Mouse (Mus musculus) cerebellum, adult 8-10 months (tissue): ENCODE measurements around the gene Gm9507.
A peak's percentile ranks its signal among the peaks of the same experiment; 100 is the strongest.
"Not testable (repeated sequence)": the region's sequence is repeated elsewhere in the genome, so short reads cannot be mapped to it uniquely, and the experiment has no call there.

Experiments used
- DNase-seq: peaks from one replicate; pipeline ENCODE4 v3.0.0; 2022

The Gm9507 gene

DNA sequence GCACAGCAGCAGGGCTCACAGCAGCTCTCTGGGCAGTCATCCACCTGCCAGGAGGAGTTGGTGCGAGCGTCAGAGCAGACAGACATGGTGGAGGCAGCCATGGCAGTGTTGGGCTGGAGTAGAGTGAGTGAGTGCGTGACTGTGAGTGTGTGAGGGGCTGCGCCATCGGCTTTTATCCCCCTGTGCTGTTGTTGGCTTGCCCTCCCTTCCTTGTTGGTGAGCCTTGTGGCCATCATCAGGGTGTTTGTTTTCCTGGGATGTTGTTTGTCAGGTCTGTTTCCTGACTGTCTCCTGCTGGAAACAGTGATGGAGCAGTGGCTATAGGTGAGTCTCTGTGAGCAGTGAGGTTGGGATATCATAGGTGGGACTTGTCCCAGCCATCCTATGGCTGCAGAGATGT, at the start of gene Gm9507:
Gm9507 (minus strand) TSS at position 101 of the 400 bp plus-strand sequence.
- no peak for DNase-seq

- DNase-seq: no peak
These were observed 40.9 kb upstream of the Gm9507 start, which contains the start of gene Gm10318 for GRCm38 (mm10) chr10:77852559-77852958. Gene Gm10318 (plus strand): TSS chr10:77852859.

- DNase-seq: no peak
These were observed 35.9 kb upstream of the Gm9507 start for GRCm38 (mm10) chr10:77847538-77847937.

- peak; percentile 28 for DNase-seq
These were observed 35.3 kb upstream of the Gm9507 start for GRCm38 (mm10) chr10:77846961-77847360.

DNA sequence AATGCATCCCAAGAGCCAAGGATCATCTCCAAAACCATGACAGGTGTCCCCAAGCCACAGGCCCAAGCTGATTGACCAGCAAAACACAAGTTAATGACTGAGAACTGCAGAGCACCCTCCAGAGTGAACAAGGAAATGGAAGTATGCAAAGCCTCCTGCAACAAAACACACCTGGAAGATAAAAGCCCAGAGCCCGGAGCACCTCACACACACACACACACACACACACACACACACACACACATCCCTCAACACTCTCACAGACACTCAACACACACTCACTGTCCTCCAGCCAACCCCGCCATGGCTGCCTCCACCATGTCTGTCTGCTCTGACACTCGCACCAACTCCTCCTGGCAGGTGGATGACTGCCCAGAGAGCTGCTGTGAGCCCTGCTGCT, 34.9 kb upstream of the Gm9507 start, which contains the start of gene Gm36176:
Gm36176 (plus strand) TSS at position 301 of the 400 bp plus-strand sequence.
- DNase-seq: no peak

DNA sequence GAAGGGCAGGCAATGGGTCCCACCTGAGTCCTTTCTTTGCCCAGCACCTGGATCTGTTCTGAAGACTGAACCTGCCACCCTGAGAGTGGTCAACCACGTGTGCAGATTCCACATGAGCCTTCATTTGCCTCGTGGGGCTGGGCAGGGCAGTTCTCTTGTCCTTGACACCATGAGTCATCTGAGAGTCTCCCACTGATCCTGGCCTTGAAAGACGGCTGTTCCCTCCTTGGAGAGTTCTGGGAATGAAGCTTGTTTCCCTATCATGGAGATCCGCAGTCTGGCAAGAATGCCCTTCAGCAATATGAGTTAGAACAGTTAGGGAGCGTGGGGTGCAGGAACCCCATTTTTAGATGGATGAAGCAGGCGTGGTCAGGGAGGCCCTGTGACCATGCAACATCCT, 27.4 kb upstream of the Gm9507 start:
- no peak for DNase-seq

DNA sequence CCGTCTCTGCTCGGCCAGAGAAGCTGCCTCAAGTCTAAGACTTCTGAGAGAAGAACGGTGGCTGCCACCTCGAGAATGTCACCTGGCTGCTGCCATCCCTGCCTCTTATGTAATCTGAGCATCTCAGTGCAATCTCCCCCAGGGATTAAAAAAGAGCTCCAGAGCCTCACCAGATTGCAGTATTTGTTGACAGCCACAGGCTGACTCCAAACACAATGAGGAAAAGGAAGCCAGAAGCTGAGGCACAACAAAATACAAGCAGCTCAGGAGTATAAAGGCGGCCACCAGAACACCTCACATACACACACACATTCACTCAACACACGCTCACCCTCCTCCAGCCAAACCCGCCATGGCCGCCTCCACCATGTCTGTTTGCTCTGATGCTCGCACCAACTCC, 24.0 kb upstream of the Gm9507 start, which contains the start of gene Krtap10-10:
Krtap10-10 (plus strand) TSS at position 301 of the 400 bp plus-strand sequence.
- DNase-seq: no peak

GRCm38 (mm10) chr10:77826951-77827350, 15.3 kb upstream of the Gm9507 start, which contains the start of gene Krtap10-4:
Gene Krtap10-4 (minus strand): TSS chr10:77827095.
- no peak for DNase-seq

GRCm38 (mm10) chr10:77819203-77819602, 7.6 kb upstream of the Gm9507 start:
- DNase-seq: no peak

- DNase-seq: no peak
These were observed 6.9 kb upstream of the Gm9507 start for GRCm38 (mm10) chr10:77818523-77818922.

DNA sequence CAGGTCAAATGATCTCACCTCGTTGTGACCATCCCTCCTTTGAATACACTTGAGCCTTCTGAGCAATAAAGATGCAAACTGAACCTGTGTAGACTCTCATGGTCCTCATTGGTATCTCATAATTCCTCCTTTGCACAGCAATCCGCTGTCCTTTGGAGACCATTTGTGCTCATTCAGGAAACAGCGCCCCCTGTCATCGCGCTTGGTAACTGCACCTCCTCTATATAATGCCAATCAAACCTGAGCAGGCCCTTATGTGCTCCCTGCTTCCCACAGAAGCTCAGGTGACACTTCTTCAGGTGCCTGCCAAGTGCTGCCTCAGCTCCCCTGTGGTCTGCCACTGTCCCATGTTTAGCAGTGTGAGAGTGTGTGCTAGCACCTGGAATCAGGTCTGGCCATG, 3.9 kb upstream of the Gm9507 start:
- no peak for DNase-seq

- no peak for DNase-seq
These were observed 2.7 kb upstream of the Gm9507 start, which contains the start of gene Gm2696 for GRCm38 (mm10) chr10:77814382-77814781. Gene Gm2696 (plus strand): TSS chr10:77814682.

GRCm38 (mm10) chr10:77804095-77804494, 7.5 kb downstream of the Gm9507 start:
- DNase-seq: no peak

DNA sequence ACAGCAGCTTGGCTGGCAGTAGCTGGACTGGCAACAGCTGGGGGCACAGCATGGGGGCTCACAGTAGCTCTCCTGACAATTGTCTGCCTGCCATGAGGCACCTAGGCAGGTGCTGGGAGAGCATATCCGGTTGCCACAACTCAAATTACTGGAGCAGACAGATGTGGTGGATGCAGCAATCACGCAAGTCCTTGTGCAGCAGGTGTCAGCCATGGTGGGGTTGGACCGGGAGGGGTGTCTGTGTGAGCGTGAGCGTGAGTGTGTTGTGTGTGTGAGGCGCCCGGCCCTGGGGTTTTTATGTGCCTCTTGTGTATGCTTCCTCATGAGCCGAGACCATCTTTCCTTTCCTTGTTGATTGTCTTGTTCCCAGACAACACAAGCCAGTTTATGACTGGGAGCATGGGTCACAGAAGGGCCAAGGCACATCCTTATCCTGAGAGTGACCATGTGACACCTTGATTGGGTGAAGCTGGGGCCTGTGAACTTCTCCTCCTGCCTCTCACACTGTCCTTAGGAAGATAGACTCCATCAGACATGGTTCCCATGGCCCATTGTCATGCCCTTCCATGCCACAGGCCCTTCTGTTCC, 12.6 kb downstream of the Gm9507 start, which contains the start of gene Gm19668:
Gm19668 (minus strand) TSS at position 213 of the 588 bp plus-strand sequence.
- DNase-seq: no peak

DNA sequence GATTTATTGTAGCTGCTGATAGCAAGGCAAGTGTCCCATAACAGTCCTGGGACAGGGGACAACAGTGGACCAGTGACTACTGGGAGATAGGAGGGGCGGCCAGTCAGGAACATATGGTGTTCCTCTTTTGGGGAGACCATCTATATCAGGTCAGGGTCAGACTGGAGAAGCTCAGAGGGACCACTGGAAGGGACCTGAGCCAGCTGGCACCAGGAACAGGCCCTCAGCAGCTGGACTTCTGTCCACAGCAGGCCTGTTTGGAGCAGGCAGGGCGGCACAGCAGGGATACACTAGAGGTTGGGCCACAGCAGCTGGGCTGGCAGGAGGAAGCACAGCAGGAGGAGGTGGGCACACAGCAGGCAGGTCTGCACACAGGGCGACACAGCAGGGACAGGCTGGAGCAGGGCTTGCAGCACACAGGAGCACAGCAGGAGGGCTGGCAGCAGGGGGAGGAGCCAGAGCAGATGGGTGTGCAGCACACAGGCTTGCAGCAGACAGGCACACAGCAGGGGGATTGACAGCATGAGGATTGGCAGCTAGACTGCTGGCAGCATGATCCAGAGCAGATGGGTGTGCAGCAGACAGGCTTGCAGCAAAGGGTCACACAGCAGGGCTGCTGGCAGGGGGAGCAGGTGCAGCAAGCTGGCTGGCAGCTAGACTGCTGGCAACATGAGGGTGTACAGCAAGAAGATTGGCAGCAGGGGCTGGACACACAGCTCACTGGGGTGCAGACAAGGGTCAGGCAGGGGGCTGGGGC, 13.3 kb downstream of the Gm9507 start:
- not testable (repeated sequence) for DNase-seq

GRCm38 (mm10) chr10:77797677-77798076, 14.0 kb downstream of the Gm9507 start:
- no peak for DNase-seq

GRCm38 (mm10) chr10:77794976-77795375, 16.7 kb downstream of the Gm9507 start, which contains the start of gene Gm9639:
Gene Gm9639 (minus strand): TSS chr10:77795076.
- no peak for DNase-seq

DNA sequence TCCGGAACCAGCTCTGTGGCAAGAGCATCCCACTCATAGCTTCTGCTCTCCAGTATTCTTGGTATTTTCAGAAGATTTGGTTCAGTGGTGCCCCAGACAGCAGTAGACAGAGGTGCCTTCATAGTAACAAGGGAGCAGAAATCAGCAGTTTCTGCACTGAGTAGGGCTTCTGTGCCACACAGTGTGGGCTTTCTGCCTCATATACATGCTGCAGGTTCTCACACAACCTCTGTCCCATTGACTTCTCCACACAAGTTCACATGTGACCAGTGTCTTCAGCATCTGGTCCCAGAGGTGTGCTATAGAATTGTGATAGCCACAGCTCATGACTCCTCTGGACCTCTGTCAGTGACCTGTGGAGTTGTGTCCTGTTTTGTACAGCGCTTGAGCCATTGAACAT, 23.0 kb downstream of the Gm9507 start:
- no peak for DNase-seq

DNA sequence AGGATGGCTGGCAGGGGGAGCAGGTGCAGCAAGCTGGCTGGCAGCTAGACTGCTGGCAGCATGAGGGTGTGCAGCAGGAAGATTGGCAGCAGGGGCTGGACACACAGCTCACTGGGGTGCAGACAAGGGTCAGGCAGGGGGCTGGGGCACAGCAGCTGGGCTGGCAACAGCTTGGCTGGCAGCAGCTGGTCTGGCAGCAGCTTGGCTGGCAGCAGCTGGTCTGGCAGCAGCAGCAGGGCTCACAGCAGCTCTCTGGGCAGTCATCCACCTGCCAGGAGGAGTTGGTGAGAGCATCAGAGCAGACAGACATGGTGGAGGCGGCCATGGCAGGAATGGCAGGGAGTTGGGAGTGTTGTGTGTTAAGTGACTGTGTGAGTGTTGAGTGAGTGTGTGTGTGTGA, 23.8 kb downstream of the Gm9507 start, which contains the start of gene Gm7137:
Gm7137 (minus strand) TSS at position 325 of the 400 bp plus-strand sequence.
- DNase-seq: not testable (repeated sequence)

GRCm38 (mm10) chr10:77783396-77783795, 28.2 kb downstream of the Gm9507 start:
- DNase-seq: not testable (repeated sequence)

- not testable (repeated sequence) for DNase-seq
These were observed 29.2 kb downstream of the Gm9507 start, which contains the start of gene Gm3250 for GRCm38 (mm10) chr10:77782442-77782841. Gene Gm3250 (minus strand): TSS chr10:77782542.

- DNase-seq: not testable (repeated sequence)
These were observed 34.8 kb downstream of the Gm9507 start, which contains the start of gene Gm7138 for GRCm38 (mm10) chr10:77776844-77777243. Gene Gm7138 (minus strand): TSS chr10:77776944.

- DNase-seq: not testable (repeated sequence)
These were observed 39.5 kb downstream of the Gm9507 start for GRCm38 (mm10) chr10:77772142-77772541.
